Mouse (Mus musculus) liver, embryonic 14.5 days (tissue): ENCODE measurements around the gene Jak2.

Source experiments
- CTCF ChIP-seq: IDR thresholded peaks from 2 replicates; pipeline ENCODE4 v1.5.1; 2016; ENCODE audit warnings: antibody characterized with exemption, low read depth, control low read depth
- EP300 ChIP-seq: IDR thresholded peaks from 2 replicates; pipeline ENCODE4 v1.6.1; 2016; ENCODE audit warnings: antibody characterized with exemption, low read depth

DNA sequence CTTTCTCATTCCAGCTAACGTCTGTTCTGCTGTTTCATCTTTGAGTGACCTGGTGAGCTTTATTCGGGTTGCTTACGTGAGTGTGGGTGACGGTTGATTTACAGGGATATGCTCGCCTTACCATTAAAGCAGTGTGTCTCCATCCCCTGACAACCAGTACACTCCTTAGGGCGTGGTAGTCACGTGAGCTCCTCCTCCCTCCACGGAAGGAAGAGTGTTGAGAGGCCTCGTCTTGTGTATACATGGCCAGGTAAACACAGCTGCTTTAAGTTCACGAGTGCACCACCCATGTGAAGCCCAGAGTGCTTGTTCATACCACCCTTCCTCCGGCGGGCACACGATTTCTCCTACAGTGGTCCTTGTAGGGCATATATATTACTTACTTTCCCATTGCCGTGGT is 39.9 kb downstream of the Jak2 start:
- TF ChIP-seq EP300 = no peak
- no peak for TF ChIP-seq CTCF
